Mouse (Mus musculus) forebrain, embryonic 15.5 days (tissue): Measurements from ENCODE around the gene Irs2. TPM values are rescaled to one million over a fixed set of nuclear protein-coding genes. Genes with fewer than 3 reads are reported as not detected.
A peak's percentile ranks its signal among the peaks of the same experiment; 100 is the strongest.

Source experiments
- ATAC-seq: fragments of 200-750 bp; cut with Nextera tagmentation; replicated peaks from 2 replicates; pipeline ENCODE4 v1.8.0; 2017; ENCODE audit warnings: mild to moderate bottlenecking, moderate TSS enrichment, moderate library complexity
- H3K27ac ChIP-seq: fragments of 300-500 bp; sonication (generic); replicated peaks from 2 replicates; pipeline ENCODE4 v1.5.1; 2015; ENCODE audit warnings: mild to moderate bottlenecking, inconsistent platforms
- H3K27me3 ChIP-seq: fragments of 300-500 bp; sonication (generic); 2 replicates; pipeline ENCODE4 v1.6.1; 2015; ENCODE audit warnings: inconsistent platforms
- H3K36me3 ChIP-seq: fragments of 300-500 bp; sonication (generic); 2 replicates; pipeline ENCODE4 v1.6.1; 2015; ENCODE audit warnings: mild to moderate bottlenecking, inconsistent platforms
- H3K4me1 ChIP-seq: fragments of 300-500 bp; sonication (generic); 2 replicates; pipeline ENCODE4 v1.6.1; 2015; ENCODE audit warnings: inconsistent platforms
- H3K4me2 ChIP-seq: fragments of 300-500 bp; sonication (generic); replicated peaks from 2 replicates; pipeline ENCODE4 v1.6.1; 2015; ENCODE audit warnings: mild to moderate bottlenecking, inconsistent platforms
- H3K4me3 ChIP-seq: fragments of 300-500 bp; sonication (generic); 2 replicates; pipeline ENCODE4 v1.5.1; 2015; ENCODE audit warnings: mild to moderate bottlenecking, inconsistent platforms
- H3K9ac ChIP-seq: fragments of 300-500 bp; sonication (generic); replicated peaks from 2 replicates; pipeline ENCODE4 v1.6.1; 2015; ENCODE audit warnings: mild to moderate bottlenecking, inconsistent platforms
- H3K9me3 ChIP-seq: fragments of 300-500 bp; sonication (generic); 2 replicates; pipeline ENCODE4 v1.6.1; 2016; ENCODE audit warnings: inconsistent platforms
- whole genome bisulfite sequencing: fragments of 180-500 bp; shearing (Covaris S2); methylation state at CpG from one replicate; pipeline ENCODE4 v1.1.7; 2015; ENCODE audit warnings: mixed read lengths; 5-methylcytosine and 5-hydroxymethylcytosine counted together
- polyA plus RNA-seq: library from polyadenylated mRNA; unstranded; fragments of >200 nt; fragmentation: Nextera tagmentation; extraction: Ambion mirVana; gene quantifications from 2 replicates; pipeline ENCODE4 v1.2.1, GENCODE M21; 2015

Gene Irs2
- polyA plus RNA-seq, 1 experiment from 2014 or later, result 7.1 TPM

GRCm38 (mm10) chr8:10961989-10962388, 46.3 kb downstream of the Irs2 start:
- Histone ChIP-seq H3K9me3 (no peaks in the 10 kb centered on the region), H3K27ac (no peak overlapping the region), H3K4me2 (no peak overlapping the region), H3K27me3 (peaks cover 5% of the 10 kb centered on the region; the same call in 1 of the 2 replicates), H3K9ac (no peak overlapping the region), H3K4me1 (peaks cover 26% of the 10 kb centered on the region), H3K4me3 (no peak overlapping the region), H3K36me3 (no peaks in the 10 kb centered on the region)
- WGBS, result 29% methylated on average over 8 of the region's 8 CpGs
- ATAC-seq, result no peak

- Histone ChIP-seq H3K36me3 (no peaks in the 10 kb centered on the region), H3K27me3 (peaks cover 8% of the 10 kb centered on the region; the same call in 1 of the 2 replicates), H3K4me2 (peak overlapping the region; percentile 39), H3K9ac (0 out of 2 replicates have a peak overlapping the region, but pooled peaks have one; percentile 22), H3K27ac (no peak overlapping the region), H3K9me3 (no peaks in the 10 kb centered on the region), H3K4me3 (peak overlapping the region; percentile 16; the same call in 1 of the 2 replicates), H3K4me1 (peaks cover 23% of the 10 kb centered on the region)
- peak; percentile 75 for ATAC-seq
- 2% methylated on average over 15 of the region's 15 CpGs for WGBS
These were observed 47.9 kb downstream of the Irs2 start for GRCm38 (mm10) chr8:10960277-10960819.

- peaks cover 32% of the 10 kb centered on the region for H3K4me1 ChIP-seq
- H3K4me3 ChIP-seq, result no peak overlapping the region
- no peaks in the 10 kb centered on the region for H3K9me3 ChIP-seq
- no peak overlapping the region for H3K4me2 ChIP-seq
- H3K9ac ChIP-seq, result no peak overlapping the region
- WGBS, result 26% methylated on average over 9 of the region's 9 CpGs
- ATAC-seq, result no peak
- H3K36me3 ChIP-seq, result no peaks in the 10 kb centered on the region
- H3K27ac ChIP-seq, result no peak overlapping the region
- H3K27me3 ChIP-seq, result peaks cover 8% of the 10 kb centered on the region; the same call in 1 of the 2 replicates
These were observed 50.8 kb downstream of the Irs2 start for GRCm38 (mm10) chr8:10957292-10957955.

- H3K9ac ChIP-seq, result no peak overlapping the region
- H3K36me3 ChIP-seq, result no peaks in the 10 kb centered on the region
- H3K9me3 ChIP-seq, result no peaks in the 10 kb centered on the region
- H3K27ac ChIP-seq, result peak overlapping the region; percentile 41
- peaks cover 11% of the 10 kb centered on the region for H3K27me3 ChIP-seq
- no peak overlapping the region for H3K4me2 ChIP-seq
- ATAC-seq, result peak; percentile 89
- no peak overlapping the region for H3K4me3 ChIP-seq
- H3K4me1 ChIP-seq, result peaks cover 15% of the 10 kb centered on the region
- WGBS, result 5% methylated on average over 11 of the region's 11 CpGs
These were observed 54.8 kb downstream of the Irs2 start for GRCm38 (mm10) chr8:10953346-10954053.

GRCm38 (mm10) chr8:10952706-10953105, 55.6 kb downstream of the Irs2 start:
- no peaks in the 10 kb centered on the region for H3K9me3 ChIP-seq
- no peak overlapping the region for H3K4me3 ChIP-seq
- H3K4me1 ChIP-seq, result peaks cover 15% of the 10 kb centered on the region
- H3K9ac ChIP-seq, result no peak overlapping the region
- peak overlapping the region; percentile 41 for H3K27ac ChIP-seq
- H3K36me3 ChIP-seq, result no peaks in the 10 kb centered on the region
- no peak for ATAC-seq
- H3K27me3 ChIP-seq, result peaks cover 17% of the 10 kb centered on the region
- WGBS, result 18% methylated on average over 5 of the region's 5 CpGs
- no peak overlapping the region for H3K4me2 ChIP-seq

- no peaks in the 10 kb centered on the region for H3K36me3 ChIP-seq
- H3K9me3 ChIP-seq, result no peaks in the 10 kb centered on the region
- no peak for ATAC-seq
- no peak overlapping the region for H3K4me3 ChIP-seq
- H3K27ac ChIP-seq, result no peak overlapping the region
- 84% methylated on average over 2 of the region's 2 CpGs for WGBS
- H3K4me2 ChIP-seq, result no peak overlapping the region
- peaks cover 15% of the 10 kb centered on the region for H3K4me1 ChIP-seq
- no peak overlapping the region for H3K9ac ChIP-seq
- peaks cover 18% of the 10 kb centered on the region for H3K27me3 ChIP-seq
These were observed 56.0 kb downstream of the Irs2 start for GRCm38 (mm10) chr8:10952235-10952634.

GRCm38 (mm10) chr8:10951567-10951966, 56.7 kb downstream of the Irs2 start:
- Histone ChIP-seq H3K27ac (no peak overlapping the region), H3K9ac (no peak overlapping the region), H3K27me3 (peaks cover 13% of the 10 kb centered on the region; the same call in 1 of the 2 replicates), H3K4me2 (no peak overlapping the region), H3K9me3 (no peaks in the 10 kb centered on the region), H3K4me3 (no peak overlapping the region), H3K36me3 (no peaks in the 10 kb centered on the region), H3K4me1 (peaks cover 21% of the 10 kb centered on the region)
- WGBS, result 74% methylated on average over 4 of the region's 4 CpGs
- no peak for ATAC-seq

GRCm38 (mm10) chr8:10945939-10946740, 62.1 kb downstream of the Irs2 start:
- Histone ChIP-seq H3K36me3 (no peaks in the 10 kb centered on the region), H3K4me2 (peak overlapping the region; percentile 51), H3K4me1 (peaks cover 18% of the 10 kb centered on the region), H3K27ac (peak overlapping the region; percentile 76), H3K4me3 (peak overlapping the region; percentile 22), H3K27me3 (peaks cover 9% of the 10 kb centered on the region; the same call in 1 of the 2 replicates), H3K9me3 (no peaks in the 10 kb centered on the region), H3K9ac (no peak overlapping the region; the same call in 1 of the 2 replicates)
- ATAC-seq, result peak; percentile 87
- WGBS, result 10% methylated on average over 23 of the region's 23 CpGs

GRCm38 (mm10) chr8:10945490-10945889, 62.8 kb downstream of the Irs2 start:
- no peaks in the 10 kb centered on the region for H3K9me3 ChIP-seq
- H3K9ac ChIP-seq, result no peak overlapping the region
- ATAC-seq, result 0 out of 2 replicates have a peak, but pooled peaks have one; percentile 30
- WGBS, result 64% methylated on average over 2 of the region's 2 CpGs
- no peaks in the 10 kb centered on the region for H3K36me3 ChIP-seq
- peaks cover 18% of the 10 kb centered on the region for H3K4me1 ChIP-seq
- no peak overlapping the region for H3K4me3 ChIP-seq
- 0 out of 2 replicates have a peak, but pooled peaks cover 7% of the 10 kb centered on the region for H3K27me3 ChIP-seq
- H3K27ac ChIP-seq, result peak overlapping the region; percentile 76
- H3K4me2 ChIP-seq, result no peak overlapping the region

- H3K27ac ChIP-seq, result no peak overlapping the region
- no peak overlapping the region for H3K9ac ChIP-seq
- no peaks in the 10 kb centered on the region for H3K36me3 ChIP-seq
- ATAC-seq, result no peak
- H3K27me3 ChIP-seq, result 0 out of 2 replicates have a peak, but pooled peaks cover 7% of the 10 kb centered on the region
- peaks cover 18% of the 10 kb centered on the region for H3K4me1 ChIP-seq
- no peaks in the 10 kb centered on the region for H3K9me3 ChIP-seq
- H3K4me3 ChIP-seq, result no peak overlapping the region
- WGBS, result 80% methylated on average over 9 of the region's 9 CpGs
- no peak overlapping the region for H3K4me2 ChIP-seq
These were observed 64.8 kb downstream of the Irs2 start for GRCm38 (mm10) chr8:10943314-10944060.

- 75% methylated on average over 6 of the region's 6 CpGs for WGBS
These were observed 68.4 kb downstream of the Irs2 start for GRCm38 (mm10) chr8:10939883-10940282.

More at GRCm38 (mm10) chr8:10939883-10940282, 68.4 kb downstream of the Irs2 start:
- H3K27ac ChIP-seq, result no peak overlapping the region
- H3K27me3 ChIP-seq, result no peaks in the 10 kb centered on the region
- no peak overlapping the region for H3K4me2 ChIP-seq
- no peak overlapping the region for H3K4me3 ChIP-seq
- no peak for ATAC-seq
- no peak overlapping the region for H3K9ac ChIP-seq
- H3K9me3 ChIP-seq, result no peaks in the 10 kb centered on the region
- H3K36me3 ChIP-seq, result no peaks in the 10 kb centered on the region
- H3K4me1 ChIP-seq, result no peaks in the 10 kb centered on the region
